ENCODE assay signal across 15 mouse cellular contexts in genomic region chr14:122901177-122901576, GRCm38 (mm10). TPM values are rescaled to one million over a fixed set of nuclear protein-coding genes. Genes with fewer than 3 reads are reported as not detected.
DNase-seq lines count a peak whose midpoint lies in the region; ATAC-seq and TF ChIP-seq lines count a peak whose summit lies in the region.
"Had no signal": no experiment of that assay in that cellular context is flagged by ENCODE, and none has a peak within 500 bp of the region (broad histone marks: within the 10 kb centered on the region; RNA-seq: fewer than 3 reads in every experiment).

No protein-coding gene starts in this region.

- no peak overlapping the region for H3K9ac ChIP-seq in heart, adult 2 months (ENCODE audit: low read depth, low read length)
- H3K9ac ChIP-seq in kidney, embryonic 15.5 days, result no peak overlapping the region
- H3K9ac ChIP-seq in midbrain, embryonic 14.5 days (replicated peaks; ENCODE audit: low read length), result no peak overlapping the region
- H3K9ac ChIP-seq in midbrain, embryonic 15.5 days, result no peak overlapping the region
- no peak overlapping the region for H3K9ac ChIP-seq in stomach, postnatal 0 days (ENCODE audit: low read length)
- H3K9ac ChIP-seq: embryonic facial prominence, embryonic 15.5 days; hindbrain, embryonic 15.5 days; stomach, embryonic 15.5 days had no signal

- peak; percentile 35 for TF ChIP-seq CTCF in heart, adult 2 months (IDR thresholded peaks at IDR 0.05)
- TF ChIP-seq CTCF in stomach, postnatal 0 days (IDR thresholded peaks at IDR 0.05; ENCODE audit: low read depth), result peak; percentile 60

- H3K4me3 ChIP-seq in heart, adult 2 months, result no peak overlapping the region
- H3K4me3 ChIP-seq in kidney, embryonic 15.5 days (replicated peaks), result no peak overlapping the region
- no peak overlapping the region for H3K4me3 ChIP-seq in midbrain, embryonic 14.5 days (replicated peaks; ENCODE audit: low read depth, low read length)
- H3K4me3 ChIP-seq in midbrain, embryonic 15.5 days, result no peak overlapping the region
- H3K4me3 ChIP-seq in stomach, postnatal 0 days (ENCODE audit: low read depth, low read length), result no peak overlapping the region
- H3K4me3 ChIP-seq: embryonic facial prominence, embryonic 15.5 days; forebrain, embryonic 10.5 days; hindbrain, embryonic 15.5 days; stomach, embryonic 15.5 days had no signal

- H3K4me1 ChIP-seq in heart, adult 2 months (ENCODE audit: control insufficient read depth, insufficient read depth, low read length), result peaks cover 7% of the 10 kb centered on the region
- H3K4me1 ChIP-seq in kidney, embryonic 15.5 days, result peaks cover 32% of the 10 kb centered on the region
- no peaks in the 10 kb centered on the region for H3K4me1 ChIP-seq in midbrain, embryonic 14.5 days (ENCODE audit: control insufficient read depth, insufficient read depth, low read length)
- H3K4me1 ChIP-seq in midbrain, embryonic 15.5 days, result no peaks in the 10 kb centered on the region
- H3K4me1 ChIP-seq in stomach, postnatal 0 days (replicated peaks; ENCODE audit: control insufficient read depth, insufficient read depth), result no peaks in the 10 kb centered on the region; the same call in 1 of the 2 replicates

- TF ChIP-seq EP300 in heart, adult 2 months (IDR thresholded peaks at IDR 0.05; ENCODE audit: insufficient read depth, low read depth, low read length), result no peak
- no peak for TF ChIP-seq EP300 in stomach, postnatal 0 days (optimal IDR thresholded peaks at IDR 0.05)

- no peak overlapping the region for H3K4me2 ChIP-seq in kidney, embryonic 15.5 days
- H3K4me2 ChIP-seq in midbrain, embryonic 14.5 days (ENCODE audit: low read length), result no peak overlapping the region
- H3K4me2 ChIP-seq in midbrain, embryonic 15.5 days, result no peak overlapping the region
- H3K4me2 ChIP-seq in stomach, postnatal 0 days (replicated peaks; ENCODE audit: low read depth), result no peak overlapping the region
- H3K4me2 ChIP-seq: embryonic facial prominence, embryonic 15.5 days; hindbrain, embryonic 15.5 days; stomach, embryonic 15.5 days had no signal

- no peaks in the 10 kb centered on the region for H3K27me3 ChIP-seq in heart, adult 2 months (ENCODE audit: control insufficient read depth, insufficient read depth, low read length)
- no peaks in the 10 kb centered on the region for H3K27me3 ChIP-seq in kidney, embryonic 15.5 days
- no peaks in the 10 kb centered on the region for H3K27me3 ChIP-seq in midbrain, embryonic 14.5 days (ENCODE audit: control insufficient read depth, insufficient read depth, low read length)
- H3K27me3 ChIP-seq in midbrain, embryonic 15.5 days (replicated peaks), result no peaks in the 10 kb centered on the region
- no peaks in the 10 kb centered on the region for H3K27me3 ChIP-seq in stomach, postnatal 0 days (ENCODE audit: control insufficient read depth, insufficient read depth, low read length)
- H3K27me3 ChIP-seq: embryonic facial prominence, embryonic 15.5 days; hindbrain, embryonic 15.5 days; stomach, embryonic 15.5 days had no signal

- no peak for TF ChIP-seq POLR2A in heart, adult 2 months (IDR thresholded peaks at IDR 0.05; ENCODE audit: insufficient read depth, low read depth, low read length)

- no peaks in the 10 kb centered on the region for H3K9me3 ChIP-seq in kidney, embryonic 15.5 days (replicated peaks)
- no peaks in the 10 kb centered on the region for H3K9me3 ChIP-seq in midbrain, embryonic 14.5 days (ENCODE audit: control insufficient read depth, low read length)
- H3K9me3 ChIP-seq in midbrain, embryonic 15.5 days, result no peaks in the 10 kb centered on the region
- H3K9me3 ChIP-seq in stomach, postnatal 0 days (ENCODE audit: control insufficient read depth, low read length), result no peaks in the 10 kb centered on the region
- H3K9me3 ChIP-seq: embryonic facial prominence, embryonic 15.5 days; forebrain, embryonic 10.5 days; hindbrain, embryonic 15.5 days; stomach, embryonic 15.5 days had no signal

- H3K79me2 ChIP-seq in heart, adult 2 months (replicated peaks; ENCODE audit: control insufficient read depth, insufficient read depth, low read length), result no peaks in the 10 kb centered on the region

- intact Hi-C loops in heart, adult 2 months (cut with DNase I), result no loop called here
- intact Hi-C loops in heart, postnatal 10 days (cut with DNase I), result no loop called here

- H3K36me3 ChIP-seq in heart, adult 2 months (ENCODE audit: control insufficient read depth, insufficient read depth, low read length), result peaks cover 6% of the 10 kb centered on the region
- H3K36me3 ChIP-seq in kidney, embryonic 15.5 days, result no peaks in the 10 kb centered on the region
- no peaks in the 10 kb centered on the region for H3K36me3 ChIP-seq in midbrain, embryonic 14.5 days (ENCODE audit: control insufficient read depth, insufficient read depth, low read length)
- H3K36me3 ChIP-seq in midbrain, embryonic 15.5 days (replicated peaks), result 0 out of 2 replicates have a peak, but pooled peaks cover 2% of the 10 kb centered on the region
- no peaks in the 10 kb centered on the region for H3K36me3 ChIP-seq in stomach, postnatal 0 days (ENCODE audit: control insufficient read depth, insufficient read depth, low read length)
- H3K36me3 ChIP-seq: embryonic facial prominence, embryonic 15.5 days; forebrain, embryonic 10.5 days; hindbrain, embryonic 15.5 days; stomach, embryonic 15.5 days had no signal

- no peak for ATAC-seq in kidney, embryonic 15.5 days (replicated peaks; ENCODE audit: low FRiP score)
- ATAC-seq in midbrain, embryonic 14.5 days (ENCODE audit: low FRiP score, low TSS enrichment), result no peak
- ATAC-seq in midbrain, embryonic 15.5 days (replicated peaks), result no peak
- ATAC-seq in stomach, postnatal 0 days (ENCODE audit: low FRiP score, low TSS enrichment), result no peak

- WGBS in heart, adult 2 months, result 85% methylated on average over 3 of the region's 3 CpGs
- 88% methylated on average over 3 of the region's 3 CpGs for WGBS in kidney, embryonic 15.5 days
- WGBS in midbrain, embryonic 14.5 days, result 70% methylated on average over 3 of the region's 3 CpGs
- 78% methylated on average over 3 of the region's 3 CpGs for WGBS in midbrain, embryonic 15.5 days
- 53% methylated on average over 3 of the region's 3 CpGs for WGBS in stomach, postnatal 0 days

- H3K27ac ChIP-seq in heart, adult 2 months, result no peak overlapping the region
- H3K27ac ChIP-seq in kidney, embryonic 15.5 days, result 0 out of 2 replicates have a peak overlapping the region, but pooled peaks have one; percentile 82
- H3K27ac ChIP-seq in midbrain, embryonic 14.5 days (replicated peaks; ENCODE audit: low read depth, low read length), result no peak overlapping the region
- H3K27ac ChIP-seq in midbrain, embryonic 15.5 days, result no peak overlapping the region
- H3K27ac ChIP-seq in stomach, postnatal 0 days (replicated peaks), result no peak overlapping the region
- H3K27ac ChIP-seq: embryonic facial prominence, embryonic 15.5 days; forebrain, embryonic 10.5 days; stomach, embryonic 15.5 days had no signal

- no peak for DNase-seq in heart, adult 2 months
- no peak for DNase-seq in heart, postnatal 10 days
- no peak for DNase-seq in kidney, postnatal 36 days
- DNase-seq in midbrain, embryonic 14.5 days, result peak; percentile 20
- DNase-seq in stomach, postnatal 0 days (ENCODE audit: low spot score), result no peak
- DNase-seq: embryo, embryonic 11 days; kidney, postnatal 10 days; layer of hippocampus, adult 9-11 months; lung, adult 2 months had no signal

RNA-seq across cellular contexts. Expression of gene Ggact, which starts 12.4 kb away (rescaled TPM):
- total RNA-seq in heart, adult 2 months (2021), result 10 to 100 TPM; 22.5 to 25.6 TPM
- polyA plus RNA-seq in heart, adult 2 months (2012; rRNA removed), result 27.1 and 40.9 TPM in 2 replicates
- 10 to 100 TPM; 20.0 to 23.4 TPM for total RNA-seq in heart, postnatal 10 days (2021)
- polyA plus RNA-seq in kidney, embryonic 15.5 days (2015; fragmentation: Nextera tagmentation; extraction: Ambion mirVana), result 17.0 and 17.3 TPM in 2 replicates
- polyA plus RNA-seq in midbrain, embryonic 14.5 days (2014; fragmentation: Nextera tagmentation; extraction: Ambion mirVana), result 5.2 and 5.4 TPM in 2 replicates
- 10.3 TPM in 2 replicates for polyA plus RNA-seq in midbrain, embryonic 15.5 days (2015; fragmentation: Nextera tagmentation; extraction: Ambion mirVana)
- polyA plus RNA-seq in stomach, postnatal 0 days (2015; fragmentation: Nextera tagmentation; extraction: Ambion mirVana), result 54.3 and 59.3 TPM in 2 replicates
